ENCODE assay signal across 11 mouse cellular contexts in the genomic region with DNA sequence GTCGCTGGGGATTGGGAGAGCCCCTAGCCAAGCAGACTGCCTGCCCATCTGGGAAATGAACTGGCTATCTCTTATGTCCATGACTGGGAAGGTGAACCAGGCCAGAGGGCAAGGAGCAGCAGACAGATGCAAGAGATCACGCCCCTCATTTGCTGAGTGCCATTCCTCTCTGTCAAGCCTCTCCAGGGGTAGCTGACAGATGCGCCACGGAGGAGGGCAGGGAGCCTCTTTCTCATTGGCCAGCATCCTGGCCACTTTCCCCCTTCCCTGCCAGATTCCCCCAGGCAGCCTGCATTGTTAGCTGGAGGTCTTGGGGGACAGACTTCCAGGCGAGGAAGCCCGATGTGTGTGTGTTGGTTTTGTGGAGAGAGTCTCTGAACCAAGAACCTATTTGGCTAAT. TPM values are rescaled to one million over a fixed set of nuclear protein-coding genes. Genes with fewer than 3 reads are reported as not detected.
DNase-seq lines count a peak whose midpoint lies in the region; ATAC-seq and TF ChIP-seq lines count a peak whose summit lies in the region.
"Had no signal": no experiment of that assay in that cellular context is flagged by ENCODE, and none has a peak within 500 bp of the region (broad histone marks: within the 10 kb centered on the region; RNA-seq: fewer than 3 reads in every experiment).

No protein-coding gene starts in this region.

- H3K27ac ChIP-seq in forebrain, embryonic 12.5 days = peak overlapping the region; percentile 82
- H3K27ac ChIP-seq in hindbrain, embryonic 15.5 days (replicated peaks) = peak overlapping the region; percentile 74
- H3K27ac ChIP-seq in neural tube, embryonic 13.5 days (replicated peaks) = peak overlapping the region; percentile 92
- H3K27ac ChIP-seq in liver, postnatal 0 days (ENCODE audit: low read depth) = no peak overlapping the region
- H3K27ac ChIP-seq: macrophage had no signal

- H3K9ac ChIP-seq in forebrain, embryonic 12.5 days = no peak overlapping the region
- no peak overlapping the region for H3K9ac ChIP-seq in hindbrain, embryonic 15.5 days
- H3K9ac ChIP-seq in neural tube, embryonic 13.5 days = peak overlapping the region; percentile 34; the same call in 1 of the 2 replicates
- no peak overlapping the region for H3K9ac ChIP-seq in liver, postnatal 0 days (replicated peaks)
- H3K9ac ChIP-seq: heart, embryonic 12.5 days had no signal

- H3K9me3 ChIP-seq in forebrain, embryonic 12.5 days = no peaks in the 10 kb centered on the region
- H3K9me3 ChIP-seq in hindbrain, embryonic 15.5 days = no peaks in the 10 kb centered on the region
- H3K9me3 ChIP-seq in neural tube, embryonic 13.5 days = no peaks in the 10 kb centered on the region
- no peaks in the 10 kb centered on the region for H3K9me3 ChIP-seq in liver, postnatal 0 days (ENCODE audit: low read length)
- H3K9me3 ChIP-seq: heart, embryonic 12.5 days had no signal

- 0 out of 2 replicates have a peak, but pooled peaks cover 4% of the 10 kb centered on the region for H3K27me3 ChIP-seq in forebrain, embryonic 12.5 days
- no peaks in the 10 kb centered on the region for H3K27me3 ChIP-seq in hindbrain, embryonic 15.5 days
- no peaks in the 10 kb centered on the region for H3K27me3 ChIP-seq in neural tube, embryonic 13.5 days
- no peaks in the 10 kb centered on the region for H3K27me3 ChIP-seq in liver, postnatal 0 days (ENCODE audit: insufficient read depth, low read length)

- no peaks in the 10 kb centered on the region for H3K36me3 ChIP-seq in forebrain, embryonic 12.5 days (replicated peaks)
- no peaks in the 10 kb centered on the region for H3K36me3 ChIP-seq in hindbrain, embryonic 15.5 days
- no peaks in the 10 kb centered on the region for H3K36me3 ChIP-seq in neural tube, embryonic 13.5 days
- H3K36me3 ChIP-seq in liver, postnatal 0 days (replicated peaks; ENCODE audit: insufficient read depth, low read length) = no peaks in the 10 kb centered on the region
- H3K36me3 ChIP-seq: heart, embryonic 12.5 days had no signal

- whole genome bisulfite sequencing in forebrain, embryonic 12.5 days = 12% methylated on average over 6 of the region's 6 CpGs
- 6% methylated on average over 6 of the region's 6 CpGs for WGBS in hindbrain, embryonic 15.5 days
- 5% methylated on average over 6 of the region's 6 CpGs for WGBS in neural tube, embryonic 13.5 days
- WGBS in liver, postnatal 0 days (ENCODE audit: insufficient replicate concordance) = 32% methylated on average over 6 of the region's 6 CpGs

- H3K4me2 ChIP-seq in forebrain, embryonic 12.5 days = no peak overlapping the region
- no peak overlapping the region for H3K4me2 ChIP-seq in hindbrain, embryonic 15.5 days
- H3K4me2 ChIP-seq in neural tube, embryonic 13.5 days = no peak overlapping the region
- H3K4me2 ChIP-seq in liver, postnatal 0 days (ENCODE audit: low read depth, low read length) = no peak overlapping the region

- TF ChIP-seq EP300 in liver, postnatal 0 days (IDR thresholded peaks at IDR 0.05; ENCODE audit: low read depth) = no peak

- no peak for TF ChIP-seq CTCF in liver, postnatal 0 days (IDR thresholded peaks at IDR 0.05; ENCODE audit: low read depth)

- peaks cover 50% of the 10 kb centered on the region for H3K4me1 ChIP-seq in forebrain, embryonic 12.5 days
- peaks cover 50% of the 10 kb centered on the region for H3K4me1 ChIP-seq in hindbrain, embryonic 15.5 days (replicated peaks)
- H3K4me1 ChIP-seq in neural tube, embryonic 13.5 days (replicated peaks) = peaks cover 67% of the 10 kb centered on the region
- H3K4me1 ChIP-seq in liver, postnatal 0 days (ENCODE audit: insufficient read depth) = 0 out of 2 replicates have a peak, but pooled peaks cover 2% of the 10 kb centered on the region

- ATAC-seq in forebrain, embryonic 12.5 days (ENCODE audit: low FRiP score) = peak; percentile 39
- no peak for ATAC-seq in hindbrain, embryonic 15.5 days (ENCODE audit: low FRiP score, low read depth)
- peak; percentile 37 for ATAC-seq in neural tube, embryonic 13.5 days (ENCODE audit: low read depth)
- ATAC-seq in liver, postnatal 0 days = no peak

- H3K4me3 ChIP-seq in forebrain, embryonic 12.5 days (replicated peaks) = no peak overlapping the region
- H3K4me3 ChIP-seq in hindbrain, embryonic 15.5 days = no peak overlapping the region
- no peak overlapping the region for H3K4me3 ChIP-seq in neural tube, embryonic 13.5 days
- H3K4me3 ChIP-seq in liver, postnatal 0 days (ENCODE audit: low read depth, low read length) = no peak overlapping the region
- H3K4me3 ChIP-seq: heart, embryonic 12.5 days had no signal

- peak; percentile 63 for DNase-seq in embryo, embryonic 11 days
- no peak for DNase-seq in B cell, adult 2 months
- no peak for DNase-seq in liver, postnatal 0 days
- no peak for DNase-seq in gastrocnemius, postnatal 4 days (ENCODE audit: low spot score in 2 of 2)
- DNase-seq: kidney, postnatal 10 days; thymus, postnatal 14 days had no signal

RNA-seq across cellular contexts. Expression of a gene that starts 16.0 kb away (rescaled TPM):
- polyA plus RNA-seq in forebrain, embryonic 12.5 days (2016; fragmentation: Nextera tagmentation; extraction: Ambion mirVana) = 37.0 and 37.5 TPM in 2 replicates
- 28.2 and 47.0 TPM in 2 replicates for polyA plus RNA-seq in hindbrain, embryonic 15.5 days (2015; fragmentation: Nextera tagmentation; extraction: Ambion mirVana)
- 84.9 and 102 TPM in 2 replicates for polyA plus RNA-seq in neural tube, embryonic 13.5 days (2015; fragmentation: Nextera tagmentation; extraction: Ambion mirVana)
- polyA plus RNA-seq in liver, postnatal 0 days (2015; fragmentation: Nextera tagmentation; extraction: Ambion mirVana) = 0.02 and 0.20 TPM in 2 replicates
- under 1 TPM; 0.12 to 0.18 TPM for total RNA-seq in gastrocnemius, postnatal 4 days (2021)
- polyA plus RNA-seq: macrophage had no signal

RNA-seq across cellular contexts. Expression of a gene that starts 53.0 kb away (rescaled TPM):
- 1.4 and 1.6 TPM in 2 replicates for polyA plus RNA-seq in forebrain, embryonic 12.5 days (2016; fragmentation: Nextera tagmentation; extraction: Ambion mirVana)
- 0.85 and 1.1 TPM in 2 replicates for polyA plus RNA-seq in hindbrain, embryonic 15.5 days (2015; fragmentation: Nextera tagmentation; extraction: Ambion mirVana)
- polyA plus RNA-seq in neural tube, embryonic 13.5 days (2015; fragmentation: Nextera tagmentation; extraction: Ambion mirVana) = 1.0 and 1.1 TPM in 2 replicates
- 0.62 and 0.66 TPM in 2 replicates for polyA plus RNA-seq in liver, postnatal 0 days (2015; fragmentation: Nextera tagmentation; extraction: Ambion mirVana)
- 1 to 10 TPM; 1.7 to 2.3 TPM for total RNA-seq in gastrocnemius, postnatal 4 days (2021)

Comparison
In these comparisons a context has a peak if more than half of its experiments do, and no peak if none do; other contexts are left out.
1. ATAC-seq: peak in forebrain, embryonic 12.5 days (single experiment) and neural tube, embryonic 13.5 days (single experiment); none in hindbrain, embryonic 15.5 days (single experiment) and liver, postnatal 0 days (single experiment).
2. RNA of a gene that starts 16.0 kb away (polyA plus RNA-seq): 84.9 to 102 TPM in neural tube, embryonic 13.5 days, 37.0 to 37.5 TPM in forebrain, embryonic 12.5 days and 28.2 to 47.0 TPM in hindbrain, embryonic 15.5 days; 0.02 to 0.20 TPM in liver, postnatal 0 days; every median in the first group is over 10 times any median in the second.